Mouse (Mus musculus) bone marrow macrophage, adult 2 months (primary cell): ENCODE measurements around the gene Aldh16a1.

Source experiments
- CTCF ChIP-seq: IDR thresholded peaks from 2 replicates; pipeline ENCODE4 v1.5.1; 2012; ENCODE audit warnings: low read depth, mild to moderate bottlenecking, low read length, moderate library complexity
- POLR2A ChIP-seq: IDR thresholded peaks from 2 replicates; pipeline ENCODE4 v1.6.1; 2012; ENCODE audit warnings: mild to moderate bottlenecking, low read depth, low read length, borderline replicate concordance

DNA sequence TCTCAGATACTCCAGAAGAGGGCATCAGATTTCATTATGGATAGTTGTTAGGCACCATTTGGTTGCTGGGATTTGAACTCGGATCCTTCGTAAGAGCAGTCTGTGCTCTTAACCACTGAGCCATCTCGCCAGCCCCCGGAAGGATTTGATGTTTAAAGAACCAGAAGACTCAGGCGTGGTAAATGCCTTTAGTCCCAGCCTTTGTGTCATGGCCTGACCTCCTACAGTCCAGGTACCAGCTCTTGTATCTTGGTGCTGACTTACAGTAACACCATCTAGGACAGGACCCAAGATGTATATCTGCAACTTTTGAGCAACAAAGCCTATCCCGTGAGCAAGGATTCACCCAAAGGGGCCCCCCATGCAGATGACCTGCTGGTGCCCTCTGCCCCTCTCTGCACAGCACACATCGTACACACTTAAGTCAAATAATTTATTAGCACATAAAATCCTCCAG is 29.2 kb downstream of the Aldh16a1 start:
- no peak; the same call in 1 of the 2 replicates for TF ChIP-seq CTCF
- no peak for TF ChIP-seq POLR2A
